Mouse (Mus musculus) liver, postnatal 0 days (tissue): ENCODE results near the gene Fgr. TPM values are rescaled to one million over a fixed set of nuclear protein-coding genes. Genes with fewer than 3 reads are reported as not detected.

Source experiments
- ATAC-seq: fragments of 200-750 bp; cut with Nextera tagmentation; 2 replicates; pipeline ENCODE4 v1.8.0; 2017; ENCODE audit warnings: mild to moderate bottlenecking, moderate library complexity
- DNase-seq: peaks from one replicate; pipeline ENCODE4 v3.0.0-alpha.2; 2016
- H3K27ac ChIP-seq: fragments of 300-500 bp; sonication (generic); 2 replicates; pipeline ENCODE4 v1.5.1; 2014; ENCODE audit warnings: antibody characterized with exemption, moderate library complexity, mild to moderate bottlenecking, low read depth
- H3K27me3 ChIP-seq: fragments of 300-500 bp; sonication (generic); 2 replicates; pipeline ENCODE4 v1.6.1; 2014; ENCODE audit warnings: low read length, control low read depth, mixed read lengths; ENCODE audit not compliant: insufficient read depth
- H3K36me3 ChIP-seq: fragments of 300-500 bp; sonication (generic); replicated peaks from 2 replicates; pipeline ENCODE4 v1.6.1; 2014; ENCODE audit warnings: mild to moderate bottlenecking, control low read depth, low read length, moderate library complexity, mixed read lengths; ENCODE audit not compliant: insufficient read depth
- H3K4me1 ChIP-seq: fragments of 300-500 bp; sonication (generic); 2 replicates; pipeline ENCODE4 v1.6.1; 2014; ENCODE audit warnings: antibody characterized with exemption, mild to moderate bottlenecking, control low read depth; ENCODE audit not compliant: insufficient read depth
- H3K4me2 ChIP-seq: fragments of 300-500 bp; sonication (generic); 2 replicates; pipeline ENCODE4 v1.6.1; 2014; ENCODE audit warnings: low read depth, mild to moderate bottlenecking, low read length, moderate library complexity, mixed read lengths
- H3K4me3 ChIP-seq: fragments of 300-500 bp; sonication (generic); 2 replicates; pipeline ENCODE4 v1.5.1; 2014; ENCODE audit warnings: low read depth, low read length
- H3K9ac ChIP-seq: fragments of 300-500 bp; sonication (generic); replicated peaks from 2 replicates; pipeline ENCODE4 v1.6.1; 2014; ENCODE audit warnings: mild to moderate bottlenecking, moderate library complexity
- H3K9me3 ChIP-seq: fragments of 300-500 bp; sonication (generic); 2 replicates; pipeline ENCODE4 v1.6.1; 2016; ENCODE audit warnings: mild to moderate bottlenecking, control low read depth, low read length, mixed read lengths
- CTCF ChIP-seq: sonication (generic); IDR thresholded peaks from 2 replicates; pipeline ENCODE4 v1.5.1; 2016; ENCODE audit warnings: antibody characterized with exemption, low read depth
- EP300 ChIP-seq: IDR thresholded peaks from 2 replicates; pipeline ENCODE4 v1.6.1; 2016; ENCODE audit warnings: antibody characterized with exemption, low read depth, mild to moderate bottlenecking
- WGBS: fragments of 180-500 bp; shearing (Covaris S2); extraction: QIAGEN DNeasy Blood & Tissue Kit; methylation state at CpG from one replicate; pipeline ENCODE4 v1.1.7; 2014; ENCODE audit not compliant: insufficient replicate concordance; 5-methylcytosine and 5-hydroxymethylcytosine counted together
- polyA plus RNA-seq: library from polyadenylated mRNA; unstranded; fragments of >200 nt; fragmentation: Nextera tagmentation; extraction: Ambion mirVana; gene quantifications from 2 replicates; pipeline ENCODE4 v1.2.1, GENCODE M21; 2015

Fgr gene
- polyA plus RNA-seq, 1 experiment from 2014 or later: 4.0 TPM

GRCm38 (mm10) chr4:133039116-133039819 lies 65.4 kb downstream of the Fgr start:
- WGBS: 5% methylated on average over 49 of the region's 77 CpGs
- peak overlapping the region; percentile 98 for H3K4me2 ChIP-seq
- H3K36me3 ChIP-seq: no peaks in the 10 kb centered on the region
- peaks cover 30% of the 10 kb centered on the region for H3K4me1 ChIP-seq
- TF ChIP-seq EP300: no peak
- peak overlapping the region; percentile 1; the same call in 1 of the 2 replicates for H3K27ac ChIP-seq
- no peaks in the 10 kb centered on the region for H3K9me3 ChIP-seq
- peak overlapping the region; percentile 64 for H3K4me3 ChIP-seq
- peaks cover 40% of the 10 kb centered on the region for H3K27me3 ChIP-seq
- ATAC-seq: peak; percentile 36; the same call in 1 of the 2 replicates
- H3K9ac ChIP-seq: peak overlapping the region; percentile 63
- DNase-seq: peak; percentile 33

DNA sequence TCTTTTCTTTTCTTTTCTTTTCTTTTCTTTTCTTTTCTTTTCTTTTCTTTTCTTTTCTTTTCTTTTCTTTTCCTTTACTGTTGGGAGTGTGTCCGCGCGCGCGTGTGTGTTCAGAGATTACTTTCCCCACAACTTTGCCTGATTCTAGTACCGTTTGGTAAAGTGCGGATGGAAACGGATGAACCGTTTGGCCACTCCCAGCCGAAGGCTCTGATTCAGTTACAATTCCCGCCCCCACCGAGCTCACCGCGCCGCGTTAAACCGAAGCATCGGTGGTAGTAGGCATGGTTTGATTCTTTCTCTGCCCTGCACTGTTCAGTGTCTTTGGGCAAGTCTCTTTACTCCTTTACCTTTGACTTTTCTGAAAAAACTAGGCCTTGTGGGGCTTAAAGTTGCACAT lies 65.9 kb downstream of the Fgr start:
- Histone ChIP-seq H3K9ac (no peak overlapping the region), H3K27ac (no peak overlapping the region), H3K4me1 (peaks cover 34% of the 10 kb centered on the region), H3K4me2 (peak overlapping the region; percentile 98; the same call in 1 of the 2 replicates), H3K9me3 (no peaks in the 10 kb centered on the region), H3K27me3 (peaks cover 40% of the 10 kb centered on the region), H3K36me3 (no peaks in the 10 kb centered on the region), H3K4me3 (no peak overlapping the region)
- TF ChIP-seq EP300: no peak
- TF ChIP-seq CTCF: no peak
- ATAC-seq: no peak
- DNase-seq: no peak
- WGBS: 53% methylated on average over 18 of the region's 18 CpGs

DNA sequence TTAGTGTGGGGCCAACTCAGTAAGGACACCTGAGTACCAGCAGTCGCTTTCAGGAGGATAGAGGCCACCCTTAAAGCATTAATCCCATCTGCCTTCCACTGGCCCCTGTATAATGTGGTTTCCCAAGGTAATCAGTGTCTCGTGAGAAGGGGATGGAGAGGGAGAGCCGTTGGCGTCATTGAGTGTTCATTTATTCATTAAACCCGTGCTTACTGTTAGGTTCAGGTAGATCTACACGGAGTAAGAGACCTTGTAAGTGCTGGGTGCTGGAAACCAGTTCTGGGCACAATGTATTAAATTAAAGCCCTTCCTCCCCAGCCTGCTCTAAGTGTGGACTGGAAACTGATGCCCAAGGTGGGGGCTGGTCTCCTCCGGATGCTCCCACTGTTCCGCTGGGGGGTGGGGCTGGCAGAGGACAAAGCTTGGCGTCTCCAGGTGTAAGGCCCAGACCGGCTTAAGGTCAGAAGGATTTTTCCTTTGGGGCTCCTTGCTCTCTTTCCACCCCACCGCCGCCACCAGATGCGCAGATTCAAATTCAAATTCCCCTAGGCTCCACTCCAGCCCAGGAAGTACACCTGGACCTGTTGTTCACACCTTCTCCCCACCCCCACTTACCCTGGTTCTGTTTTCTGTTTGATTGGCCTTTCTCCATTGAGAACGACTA lies 66.5 kb downstream of the Fgr start:
- DNase-seq (no peak), ATAC-seq (no peak)
- H3K9me3 ChIP-seq: no peaks in the 10 kb centered on the region
- H3K27me3 ChIP-seq: peaks cover 40% of the 10 kb centered on the region
- TF ChIP-seq CTCF: no peak
- TF ChIP-seq EP300: no peak
- 75% methylated on average over 14 of the region's 14 CpGs for WGBS
- no peak overlapping the region for H3K4me3 ChIP-seq
- H3K27ac ChIP-seq: no peak overlapping the region
- peaks cover 39% of the 10 kb centered on the region for H3K4me1 ChIP-seq
- H3K36me3 ChIP-seq: no peaks in the 10 kb centered on the region
- no peak overlapping the region for H3K9ac ChIP-seq
- no peak overlapping the region for H3K4me2 ChIP-seq

- DNase-seq (no peak), ATAC-seq (no peak)
- Histone ChIP-seq H3K4me2 (no peak overlapping the region), H3K9me3 (no peaks in the 10 kb centered on the region), H3K4me3 (no peak overlapping the region), H3K27me3 (peaks cover 34% of the 10 kb centered on the region), H3K4me1 (peaks cover 46% of the 10 kb centered on the region), H3K36me3 (no peaks in the 10 kb centered on the region), H3K9ac (no peak overlapping the region), H3K27ac (no peak overlapping the region)
- 55% methylated on average over 4 of the region's 4 CpGs for WGBS
- TF ChIP-seq EP300 (no peak), CTCF (no peak)
These were observed 68.3 kb downstream of the Fgr start for GRCm38 (mm10) chr4:133042244-133042643.

GRCm38 (mm10) chr4:133042651-133043635 lies 69.0 kb downstream of the Fgr start:
- Histone ChIP-seq H3K4me3 (no peak overlapping the region), H3K27me3 (peaks cover 27% of the 10 kb centered on the region), H3K27ac (no peak overlapping the region), H3K36me3 (no peaks in the 10 kb centered on the region), H3K9ac (no peak overlapping the region), H3K9me3 (no peaks in the 10 kb centered on the region), H3K4me1 (peaks cover 46% of the 10 kb centered on the region), H3K4me2 (no peak overlapping the region)
- DNase-seq: no peak
- no peak for TF ChIP-seq EP300
- TF ChIP-seq CTCF: no peak
- 42% methylated on average over 25 of the region's 28 CpGs for WGBS
- ATAC-seq: no peak
